Mouse (Mus musculus): ENCODE measurements around the gene Armh1. TPM values are rescaled to one million over a fixed set of nuclear protein-coding genes. Genes with fewer than 3 reads are reported as not detected.
"Not testable (repeated sequence)": the region's sequence is repeated elsewhere in the genome, so short reads cannot be mapped to it uniquely, and the experiment has no call there.

Gene Armh1
- total RNA-seq, 2 experiments from 2014 or later: not detected

- ATAC-seq (replicated peaks; ENCODE audit: low FRiP score, low TSS enrichment, poor library complexity, severe bottlenecking): not testable (repeated sequence)
These were observed 69.2 kb downstream of the Armh1 start for GRCm38 (mm10) chr4:117182759-117183096.

- ATAC-seq (replicated peaks; ENCODE audit: low FRiP score, low TSS enrichment, poor library complexity, severe bottlenecking): peak; percentile 99
These were observed 69.8 kb downstream of the Armh1 start, which contains the start of gene Kif2c for GRCm38 (mm10) chr4:117181863-117182758. Kif2c (minus strand) TSS chr4:117182639.

GRCm38 (mm10) chr4:117169936-117170335, 82.0 kb downstream of the Armh1 start:
- ATAC-seq (replicated peaks; ENCODE audit: low FRiP score, low TSS enrichment, poor library complexity, severe bottlenecking): no peak

Other genes with a start within 250 kb of the Armh1 start
- 53.5 and 56.7 TPM in 2 replicates for gene Eif2b3, start 232.7 kb downstream of the Armh1 start, total RNA-seq (2014; fragmentation: Nextera tagmentation)
- 61.4 and 65.7 TPM in 2 replicates for gene Eif2b3, start 232.7 kb downstream of the Armh1 start, total RNA-seq (2017)
- 0.25 TPM in 1 of 2 replicates, not detected in the other for gene Ptch2, start 156.1 kb downstream of the Armh1 start, total RNA-seq (2014; fragmentation: Nextera tagmentation)
- not detected in 2 replicates for gene Ptch2, start 156.1 kb downstream of the Armh1 start, total RNA-seq (2017)
- gene Btbd19, start 126.4 kb downstream of the Armh1 start, total RNA-seq (2014; fragmentation: Nextera tagmentation): 17.5 and 19.1 TPM in 2 replicates
- gene Btbd19, start 126.4 kb downstream of the Armh1 start, total RNA-seq (2017): 7.7 and 15.6 TPM in 2 replicates
- gene Tctex1d4, start 125.3 kb downstream of the Armh1 start, total RNA-seq (2014; fragmentation: Nextera tagmentation): not detected in 2 replicates
- gene Tctex1d4, start 125.3 kb downstream of the Armh1 start, total RNA-seq (2017): not detected in 2 replicates
- gene Plk3, start 118.2 kb downstream of the Armh1 start, total RNA-seq (2014; fragmentation: Nextera tagmentation): 0.66 and 1.8 TPM in 2 replicates
- 0.94 and 2.8 TPM in 2 replicates for gene Plk3, start 118.2 kb downstream of the Armh1 start, total RNA-seq (2017)
- gene Rps8, start 95.9 kb downstream of the Armh1 start, total RNA-seq (2014; fragmentation: Nextera tagmentation): 5,319 and 5,634 TPM in 2 replicates
- gene Rps8, start 95.9 kb downstream of the Armh1 start, total RNA-seq (2017): 1,767 and 2,088 TPM in 2 replicates
- gene Kif2c, start 69.5 kb downstream of the Armh1 start, total RNA-seq (2014; fragmentation: Nextera tagmentation): 28.1 and 34.2 TPM in 2 replicates
- gene Kif2c, start 69.5 kb downstream of the Armh1 start, total RNA-seq (2017): 28.9 and 29.6 TPM in 2 replicates
- not detected in 2 replicates for gene Tmem53, start 174 bp downstream of the Armh1 start, total RNA-seq (2014; fragmentation: Nextera tagmentation)
- gene Tmem53, start 174 bp downstream of the Armh1 start, total RNA-seq (2017): not detected in 2 replicates
- gene Rnf220, start 244.9 kb upstream of the Armh1 start, total RNA-seq (2014; fragmentation: Nextera tagmentation): 107 and 145 TPM in 2 replicates
- gene Rnf220, start 244.9 kb upstream of the Armh1 start, total RNA-seq (2017): 73.2 and 84.1 TPM in 2 replicates